Mouse (Mus musculus) intestine, embryonic 15.5 days (tissue): Measurements from ENCODE around the gene Hoxc8. TPM values are rescaled to one million over a fixed set of nuclear protein-coding genes. Genes with fewer than 3 reads are reported as not detected.

Source experiments
- ATAC-seq: fragments of 200-750 bp; cut with Nextera tagmentation; 2 replicates; pipeline ENCODE4 v1.8.0; 2017; ENCODE audit warnings: moderate TSS enrichment, moderate library complexity
- H3K27ac ChIP-seq: fragments of 300-500 bp; sonication (generic); 2 replicates; pipeline ENCODE4 v1.5.1; 2015; ENCODE audit warnings: mild to moderate bottlenecking, inconsistent platforms
- H3K27me3 ChIP-seq: fragments of 300-500 bp; sonication (generic); replicated peaks from 2 replicates; pipeline ENCODE4 v1.6.1; 2015; ENCODE audit warnings: inconsistent platforms
- H3K36me3 ChIP-seq: fragments of 300-500 bp; sonication (generic); 2 replicates; pipeline ENCODE4 v1.6.1; 2015; ENCODE audit warnings: inconsistent platforms
- H3K4me1 ChIP-seq: fragments of 300-500 bp; sonication (generic); replicated peaks from 2 replicates; pipeline ENCODE4 v1.6.1; 2015; ENCODE audit warnings: inconsistent platforms
- H3K4me2 ChIP-seq: fragments of 300-500 bp; sonication (generic); replicated peaks from 2 replicates; pipeline ENCODE4 v1.6.1; 2015; ENCODE audit warnings: mild to moderate bottlenecking, inconsistent platforms
- H3K4me3 ChIP-seq: fragments of 300-500 bp; sonication (generic); replicated peaks from 2 replicates; pipeline ENCODE4 v1.5.1; 2015; ENCODE audit warnings: inconsistent platforms
- H3K9ac ChIP-seq: fragments of 300-500 bp; sonication (generic); 2 replicates; pipeline ENCODE4 v1.6.1; 2015; ENCODE audit warnings: inconsistent platforms
- H3K9me3 ChIP-seq: fragments of 300-500 bp; sonication (generic); 2 replicates; pipeline ENCODE4 v1.6.1; 2016; ENCODE audit warnings: inconsistent platforms
- WGBS: fragments of 180-500 bp; shearing (Covaris S2); methylation state at CpG from one replicate; pipeline ENCODE4 v1.1.7; 2015; 5-methylcytosine and 5-hydroxymethylcytosine counted together
- polyA plus RNA-seq: library from polyadenylated mRNA; unstranded; fragments of >200 nt; fragmentation: Nextera tagmentation; extraction: Ambion mirVana; gene quantifications from 2 replicates; pipeline ENCODE4 v1.2.1, GENCODE M21; 2015

Gene Hoxc8
- polyA plus RNA-seq, 1 experiment from 2014 or later, result 7.0 TPM

- ATAC-seq, result no peak
- Histone ChIP-seq H3K9me3 (no peaks in the 10 kb centered on the region), H3K4me2 (peak overlapping the region; percentile 40), H3K27me3 (peaks cover 90% of the 10 kb centered on the region), H3K4me3 (no peak overlapping the region), H3K27ac (peak overlapping the region; percentile 72), H3K36me3 (no peaks in the 10 kb centered on the region), H3K9ac (peak overlapping the region; percentile 24; the same call in 1 of the 2 replicates), H3K4me1 (peaks cover 20% of the 10 kb centered on the region; the same call in 1 of the 2 replicates)
- 3% methylated on average over 17 of the region's 17 CpGs for WGBS
Measured at GRCm38 (mm10) chr15:103005308-103005707, 14.9 kb downstream of the Hoxc8 start.

DNA sequence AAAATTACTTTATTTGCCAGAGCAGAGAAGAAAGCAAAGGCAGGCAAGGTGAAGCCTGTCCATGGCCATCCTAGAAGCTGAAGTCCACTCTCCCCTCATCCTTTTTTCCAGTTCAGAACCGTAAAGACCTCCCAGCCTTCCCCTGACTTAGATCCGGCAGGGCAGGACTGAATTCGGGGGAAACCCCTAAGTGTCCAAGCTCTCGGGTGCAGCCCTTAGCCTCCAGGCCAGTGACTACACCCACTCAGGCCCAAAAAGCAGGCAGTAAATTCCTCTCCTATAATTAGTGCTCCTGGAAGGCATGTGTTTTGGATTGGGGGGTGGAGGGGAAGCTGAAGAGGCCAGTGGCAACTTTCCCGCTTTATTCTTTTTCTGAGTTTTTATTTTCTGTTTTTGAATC is 15.4 kb downstream of the Hoxc8 start:
- Histone ChIP-seq H3K4me3 (no peak overlapping the region), H3K9ac (no peak overlapping the region), H3K36me3 (no peaks in the 10 kb centered on the region), H3K27ac (peak overlapping the region; percentile 72), H3K9me3 (no peaks in the 10 kb centered on the region), H3K4me1 (peaks cover 18% of the 10 kb centered on the region; the same call in 1 of the 2 replicates), H3K4me2 (peak overlapping the region; percentile 40), H3K27me3 (peaks cover 90% of the 10 kb centered on the region)
- 16% methylated on average over 5 of the region's 5 CpGs for WGBS
- ATAC-seq, result no peak

GRCm38 (mm10) chr15:103006326-103006725 is 15.9 kb downstream of the Hoxc8 start:
- no peak for ATAC-seq
- peak overlapping the region; percentile 40 for H3K4me2 ChIP-seq
- peak overlapping the region; percentile 72 for H3K27ac ChIP-seq
- no peak overlapping the region for H3K9ac ChIP-seq
- WGBS, result 14% methylated on average over 1 of the region's 1 CpGs
- H3K4me1 ChIP-seq, result peaks cover 19% of the 10 kb centered on the region
- peaks cover 90% of the 10 kb centered on the region for H3K27me3 ChIP-seq
- no peaks in the 10 kb centered on the region for H3K9me3 ChIP-seq
- no peak overlapping the region for H3K4me3 ChIP-seq
- no peaks in the 10 kb centered on the region for H3K36me3 ChIP-seq

GRCm38 (mm10) chr15:103009265-103010111 is 19.1 kb downstream of the Hoxc8 start:
- Histone ChIP-seq H3K9me3 (no peaks in the 10 kb centered on the region), H3K4me3 (peak overlapping the region; percentile 37), H3K4me2 (peak overlapping the region; percentile 61), H3K9ac (peak overlapping the region; percentile 52), H3K36me3 (no peaks in the 10 kb centered on the region), H3K27me3 (peaks cover 88% of the 10 kb centered on the region), H3K4me1 (peaks cover 28% of the 10 kb centered on the region), H3K27ac (peak overlapping the region; percentile 82)
- ATAC-seq, result no peak
- WGBS, result 1% methylated on average over 27 of the region's 27 CpGs

GRCm38 (mm10) chr15:103010112-103010846 is 19.9 kb downstream of the Hoxc8 start:
- WGBS, result 4% methylated on average over 31 of the region's 31 CpGs
- H3K4me2 ChIP-seq, result peak overlapping the region; percentile 61
- H3K27ac ChIP-seq, result peak overlapping the region; percentile 82
- no peaks in the 10 kb centered on the region for H3K36me3 ChIP-seq
- H3K27me3 ChIP-seq, result peaks cover 87% of the 10 kb centered on the region
- peaks cover 28% of the 10 kb centered on the region for H3K4me1 ChIP-seq
- peak overlapping the region; percentile 37 for H3K4me3 ChIP-seq
- no peaks in the 10 kb centered on the region for H3K9me3 ChIP-seq
- H3K9ac ChIP-seq, result peak overlapping the region; percentile 52
- no peak for ATAC-seq

DNA sequence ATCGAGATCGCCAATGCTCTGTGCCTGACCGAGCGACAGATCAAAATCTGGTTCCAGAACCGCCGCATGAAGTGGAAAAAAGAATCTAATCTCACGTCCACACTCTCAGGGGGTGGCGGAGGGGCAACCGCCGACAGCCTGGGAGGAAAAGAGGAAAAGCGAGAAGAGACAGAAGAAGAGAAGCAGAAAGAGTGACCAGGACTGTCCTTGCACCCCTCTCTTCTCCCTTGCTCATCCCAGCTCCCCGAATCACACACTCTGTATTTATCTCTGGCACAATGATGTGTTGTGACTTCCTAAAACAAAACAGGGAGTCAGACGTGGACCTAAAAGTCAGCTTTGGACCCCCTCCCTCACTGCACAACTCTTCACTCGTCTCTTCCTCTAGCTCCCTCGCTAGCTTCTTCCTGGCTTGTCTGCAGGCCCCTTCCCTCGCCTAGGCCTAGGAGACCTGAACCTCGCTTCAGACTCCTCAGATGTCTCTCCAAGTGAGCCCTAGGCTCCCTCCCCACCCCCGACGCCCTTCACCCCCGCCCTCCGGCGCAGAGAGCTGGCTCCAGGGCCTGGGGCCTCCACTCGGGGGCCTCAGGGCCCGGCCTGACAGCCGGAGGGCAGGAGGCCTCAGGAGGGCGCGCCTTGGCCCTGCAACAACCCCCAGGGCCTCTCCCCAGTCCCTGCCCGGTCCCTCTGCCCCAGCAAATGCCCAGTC is 20.6 kb downstream of the Hoxc8 start:
- Histone ChIP-seq H3K9ac (peak overlapping the region; percentile 52), H3K4me1 (peaks cover 28% of the 10 kb centered on the region), H3K27me3 (peaks cover 87% of the 10 kb centered on the region), H3K4me2 (peak overlapping the region; percentile 61), H3K9me3 (no peaks in the 10 kb centered on the region), H3K27ac (peak overlapping the region; percentile 82), H3K4me3 (peak overlapping the region; percentile 37), H3K36me3 (no peaks in the 10 kb centered on the region)
- no peak for ATAC-seq
- 9% methylated on average over 28 of the region's 28 CpGs for WGBS

GRCm38 (mm10) chr15:103011928-103012486 is 21.6 kb downstream of the Hoxc8 start:
- peak overlapping the region; percentile 28 for H3K4me3 ChIP-seq
- H3K4me2 ChIP-seq, result peak overlapping the region; percentile 51
- H3K27me3 ChIP-seq, result peaks cover 88% of the 10 kb centered on the region
- H3K9ac ChIP-seq, result peak overlapping the region; percentile 48
- no peaks in the 10 kb centered on the region for H3K9me3 ChIP-seq
- 16% methylated on average over 26 of the region's 26 CpGs for WGBS
- H3K27ac ChIP-seq, result peak overlapping the region; percentile 51
- peaks cover 29% of the 10 kb centered on the region for H3K4me1 ChIP-seq
- ATAC-seq, result no peak
- H3K36me3 ChIP-seq, result no peaks in the 10 kb centered on the region

GRCm38 (mm10) chr15:103013238-103013984 is 23.0 kb downstream of the Hoxc8 start:
- peaks cover 88% of the 10 kb centered on the region for H3K27me3 ChIP-seq
- peaks cover 26% of the 10 kb centered on the region for H3K4me1 ChIP-seq
- peak overlapping the region; percentile 95; the same call in 1 of the 2 replicates for H3K27ac ChIP-seq
- H3K4me2 ChIP-seq, result peak overlapping the region; percentile 72
- H3K9ac ChIP-seq, result 0 out of 2 replicates have a peak overlapping the region, but pooled peaks have one; percentile 56
- peak overlapping the region; percentile 32 for H3K4me3 ChIP-seq
- H3K36me3 ChIP-seq, result no peaks in the 10 kb centered on the region
- no peaks in the 10 kb centered on the region for H3K9me3 ChIP-seq
- 7% methylated on average over 17 of the region's 17 CpGs for WGBS
- peak; percentile 42 for ATAC-seq

DNA sequence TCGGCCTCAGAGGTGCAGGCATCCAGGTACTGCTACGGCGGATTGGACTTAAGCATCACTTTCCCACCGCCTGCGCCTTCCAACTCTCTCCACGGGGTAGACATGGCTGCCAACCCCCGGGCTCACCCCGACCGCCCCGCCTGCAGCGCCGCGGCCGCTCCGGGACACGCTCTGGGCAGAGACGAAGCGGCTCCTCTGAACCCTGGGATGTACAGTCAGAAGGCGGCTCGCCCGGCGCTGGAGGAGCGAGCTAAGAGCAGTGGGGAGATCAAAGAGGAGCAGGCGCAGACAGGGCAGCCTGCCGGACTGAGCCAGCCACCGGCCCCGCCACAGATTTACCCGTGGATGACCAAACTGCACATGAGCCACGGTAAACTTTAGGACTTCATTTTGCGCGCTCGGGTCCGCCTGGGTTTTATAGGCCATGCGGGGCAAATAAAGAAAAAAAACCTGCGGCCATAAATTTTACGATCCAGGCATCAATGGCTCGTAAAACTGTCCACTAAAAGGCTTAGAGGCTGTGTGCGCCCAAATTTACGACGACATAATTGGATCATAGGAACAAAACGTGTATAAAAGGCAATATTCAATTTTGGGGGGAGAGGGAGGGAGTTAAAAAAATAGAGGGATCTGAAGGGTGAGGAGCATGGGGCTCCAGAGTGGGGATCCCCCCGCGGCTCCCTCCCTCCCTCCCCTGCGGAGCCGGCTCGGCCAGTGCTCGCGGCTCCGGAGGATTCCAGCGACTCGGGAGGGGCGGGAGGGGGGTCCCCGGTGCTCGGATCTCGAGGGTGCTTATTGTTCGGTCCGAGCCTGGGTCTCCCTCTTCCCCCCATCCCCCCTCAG is 24.0 kb downstream of the Hoxc8 start:
- peak overlapping the region; percentile 95 for H3K27ac ChIP-seq
- no peaks in the 10 kb centered on the region for H3K36me3 ChIP-seq
- H3K4me3 ChIP-seq, result peak overlapping the region; percentile 32
- H3K4me2 ChIP-seq, result peak overlapping the region; percentile 72
- peak; percentile 61 for ATAC-seq
- H3K4me1 ChIP-seq, result peaks cover 28% of the 10 kb centered on the region
- H3K9me3 ChIP-seq, result no peaks in the 10 kb centered on the region
- H3K9ac ChIP-seq, result peak overlapping the region; percentile 56
- peaks cover 88% of the 10 kb centered on the region for H3K27me3 ChIP-seq
- WGBS, result 2% methylated on average over 57 of the region's 57 CpGs

DNA sequence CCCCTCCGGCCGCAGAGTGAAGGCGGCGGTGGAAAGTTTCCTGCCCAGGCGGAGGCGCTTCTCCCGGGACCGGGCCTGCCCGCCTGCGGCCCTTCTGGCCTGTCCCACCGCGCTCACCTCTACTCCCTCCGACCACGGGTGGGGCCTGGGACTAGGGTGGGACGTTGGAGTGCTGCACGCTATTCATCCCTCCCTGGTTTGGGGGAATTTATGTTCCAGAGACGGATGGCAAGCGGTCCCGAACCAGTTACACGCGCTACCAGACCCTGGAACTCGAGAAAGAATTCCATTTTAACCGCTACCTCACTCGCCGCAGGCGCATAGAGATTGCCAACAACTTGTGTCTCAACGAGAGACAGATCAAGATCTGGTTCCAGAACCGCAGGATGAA is 24.6 kb downstream of the Hoxc8 start:
- H3K27me3 ChIP-seq, result peaks cover 88% of the 10 kb centered on the region
- ATAC-seq, result 0 out of 2 replicates have a peak, but pooled peaks have one; percentile 9
- H3K36me3 ChIP-seq, result no peaks in the 10 kb centered on the region
- peak overlapping the region; percentile 32 for H3K4me3 ChIP-seq
- H3K9me3 ChIP-seq, result no peaks in the 10 kb centered on the region
- WGBS, result 3% methylated on average over 23 of the region's 28 CpGs
- peak overlapping the region; percentile 56 for H3K9ac ChIP-seq
- H3K4me2 ChIP-seq, result peak overlapping the region; percentile 72
- peak overlapping the region; percentile 95 for H3K27ac ChIP-seq
- peaks cover 26% of the 10 kb centered on the region for H3K4me1 ChIP-seq
